Mouse (Mus musculus): ENCODE measurements at regions not wholly inside any gene's neighbourhood (a gene's known extent, or its start where the extent isn't known, plus 50 kb on each side); places are given as distances from the start of the nearest gene placed in this dataset.

- TF ChIP-seq CTCF (IDR thresholded peaks at IDR 0.05; ENCODE audit: low read depth) = no peak
- Histone ChIP-seq H3K9ac (no peak overlapping the region), H3K27me3 (ENCODE audit: insufficient read depth, low read length) (no peaks in the 10 kb centered on the region), H3K4me2 (ENCODE audit: low read depth) (no peak overlapping the region), H3K36me3 (ENCODE audit: insufficient read depth) (no peaks in the 10 kb centered on the region), H3K4me1 (ENCODE audit: insufficient read depth) (no peaks in the 10 kb centered on the region), H3K4me3 (ENCODE audit: low read depth, low read length) (no peak overlapping the region), H3K27ac (ENCODE audit: low read depth, low read length) (no peak overlapping the region), H3K9me3 (ENCODE audit: low read length) (no peaks in the 10 kb centered on the region)
- 39% methylated on average over 4 of the region's 4 CpGs for WGBS
- ATAC-seq (no peak), DNase-seq (no peak)
Observed at GRCm38 (mm10) chr16:8351424-8351823, 73.5 kb downstream of the Tmem114 start.

GRCm38 (mm10) chr16:8349148-8349547, 75.8 kb downstream of the Tmem114 start:
- WGBS = 57% methylated on average over 3 of the region's 3 CpGs
- Histone ChIP-seq H3K27me3 (ENCODE audit: insufficient read depth, low read length) (no peaks in the 10 kb centered on the region), H3K4me3 (ENCODE audit: low read depth, low read length) (no peak overlapping the region), H3K4me2 (ENCODE audit: low read depth) (no peak overlapping the region), H3K4me1 (ENCODE audit: insufficient read depth) (no peaks in the 10 kb centered on the region), H3K27ac (ENCODE audit: low read depth, low read length) (no peak overlapping the region), H3K36me3 (ENCODE audit: insufficient read depth) (no peaks in the 10 kb centered on the region), H3K9ac (no peak overlapping the region), H3K9me3 (ENCODE audit: low read length) (no peaks in the 10 kb centered on the region)
- TF ChIP-seq CTCF (IDR thresholded peaks at IDR 0.05; ENCODE audit: low read depth) = no peak
- ATAC-seq (no peak), DNase-seq (no peak)

- Histone ChIP-seq H3K27me3 (ENCODE audit: insufficient read depth, low read length) (no peaks in the 10 kb centered on the region), H3K27ac (ENCODE audit: low read depth, low read length) (no peak overlapping the region), H3K36me3 (ENCODE audit: insufficient read depth) (no peaks in the 10 kb centered on the region), H3K4me3 (ENCODE audit: low read depth, low read length) (no peak overlapping the region), H3K4me1 (ENCODE audit: insufficient read depth) (no peaks in the 10 kb centered on the region), H3K9me3 (ENCODE audit: low read length) (no peaks in the 10 kb centered on the region), H3K4me2 (ENCODE audit: low read depth) (no peak overlapping the region), H3K9ac (no peak overlapping the region)
- no peak for DNase-seq
- WGBS = 56% methylated on average over 5 of the region's 5 CpGs
- TF ChIP-seq CTCF (IDR thresholded peaks at IDR 0.05; ENCODE audit: low read depth) = no peak
- no peak for ATAC-seq
Observed at GRCm38 (mm10) chr16:8348645-8349044, 76.3 kb downstream of the Tmem114 start.

- Histone ChIP-seq H3K9ac (no peak overlapping the region), H3K4me1 (ENCODE audit: insufficient read depth) (no peaks in the 10 kb centered on the region), H3K27ac (ENCODE audit: low read depth, low read length) (no peak overlapping the region), H3K27me3 (ENCODE audit: insufficient read depth, low read length) (no peaks in the 10 kb centered on the region), H3K9me3 (ENCODE audit: low read length) (no peaks in the 10 kb centered on the region), H3K4me3 (ENCODE audit: low read depth, low read length) (no peak overlapping the region), H3K4me2 (ENCODE audit: low read depth) (no peak overlapping the region), H3K36me3 (ENCODE audit: insufficient read depth) (no peaks in the 10 kb centered on the region)
- TF ChIP-seq CTCF (IDR thresholded peaks at IDR 0.05; ENCODE audit: low read depth) = no peak
- WGBS = 83% methylated on average over 7 of the region's 7 CpGs
- DNase-seq (no peak), ATAC-seq (no peak)
Observed at GRCm38 (mm10) chr16:8345216-8345615, 79.7 kb downstream of the Tmem114 start.

- no peak overlapping the region; the same call in 1 of the 2 replicates for H3K4me2 ChIP-seq (ENCODE audit: low read depth)
- TF ChIP-seq CTCF (IDR thresholded peaks at IDR 0.05; ENCODE audit: low read depth) = peak; percentile 76
- WGBS = 9% methylated on average over 8 of the region's 8 CpGs
- H3K9me3 ChIP-seq (ENCODE audit: low read length) = no peaks in the 10 kb centered on the region
- H3K27ac ChIP-seq (ENCODE audit: low read depth, low read length) = no peak overlapping the region
- H3K4me3 ChIP-seq (ENCODE audit: low read depth, low read length) = no peak overlapping the region
- H3K27me3 ChIP-seq (ENCODE audit: insufficient read depth, low read length) = no peaks in the 10 kb centered on the region
- H3K4me1 ChIP-seq (ENCODE audit: insufficient read depth) = 0 out of 2 replicates have a peak, but pooled peaks cover 8% of the 10 kb centered on the region
- DNase-seq (peak; percentile 76), ATAC-seq (peak; percentile 87)
- H3K36me3 ChIP-seq (ENCODE audit: insufficient read depth) = no peaks in the 10 kb centered on the region
- H3K9ac ChIP-seq = 0 out of 2 replicates have a peak overlapping the region, but pooled peaks have one; percentile 14
Observed at GRCm38 (mm10) chr16:8333081-8333710, 91.7 kb downstream of the Tmem114 start.

- no peak overlapping the region for H3K4me2 ChIP-seq (ENCODE audit: low read depth)
- H3K36me3 ChIP-seq (ENCODE audit: insufficient read depth) = no peaks in the 10 kb centered on the region
- no peak overlapping the region for H3K4me3 ChIP-seq (ENCODE audit: low read depth, low read length)
- WGBS = 47% methylated on average over 7 of the region's 7 CpGs
- ATAC-seq (no peak), DNase-seq (no peak)
- no peak overlapping the region for H3K27ac ChIP-seq (ENCODE audit: low read depth, low read length)
- H3K9ac ChIP-seq = no peak overlapping the region
- no peak for TF ChIP-seq CTCF (IDR thresholded peaks at IDR 0.05; ENCODE audit: low read depth)
- no peaks in the 10 kb centered on the region for H3K4me1 ChIP-seq (ENCODE audit: insufficient read depth)
- H3K27me3 ChIP-seq (ENCODE audit: insufficient read depth, low read length) = no peaks in the 10 kb centered on the region
- H3K9me3 ChIP-seq (ENCODE audit: low read length) = no peaks in the 10 kb centered on the region
Observed at GRCm38 (mm10) chr16:8311996-8312395, 112.9 kb downstream of the Tmem114 start.

- no peak for ATAC-seq
- no peaks in the 10 kb centered on the region for H3K4me1 ChIP-seq (ENCODE audit: insufficient read depth)
- no peak overlapping the region for H3K4me3 ChIP-seq (ENCODE audit: low read depth, low read length)
- H3K9me3 ChIP-seq (ENCODE audit: low read length) = no peaks in the 10 kb centered on the region
- H3K27ac ChIP-seq (ENCODE audit: low read depth, low read length) = no peak overlapping the region
- 81% methylated on average over 8 of the region's 8 CpGs for WGBS
- H3K27me3 ChIP-seq (ENCODE audit: insufficient read depth, low read length) = no peaks in the 10 kb centered on the region
- H3K36me3 ChIP-seq (ENCODE audit: insufficient read depth) = no peaks in the 10 kb centered on the region
- no peak for TF ChIP-seq CTCF (IDR thresholded peaks at IDR 0.05; ENCODE audit: low read depth)
- no peak overlapping the region for H3K9ac ChIP-seq
- H3K4me2 ChIP-seq (ENCODE audit: low read depth) = no peak overlapping the region
- no peak for DNase-seq
Observed at GRCm38 (mm10) chr16:8306389-8306788, 118.5 kb downstream of the Tmem114 start.
